Mouse (Mus musculus): ENCODE results near the gene Nupl1. TPM values are rescaled to one million over a fixed set of nuclear protein-coding genes. Genes with fewer than 3 reads are reported as not detected.

The Nupl1 gene
- total and polyA plus RNA-seq, 2 experiments from 2014 or later: not detected

DNA sequence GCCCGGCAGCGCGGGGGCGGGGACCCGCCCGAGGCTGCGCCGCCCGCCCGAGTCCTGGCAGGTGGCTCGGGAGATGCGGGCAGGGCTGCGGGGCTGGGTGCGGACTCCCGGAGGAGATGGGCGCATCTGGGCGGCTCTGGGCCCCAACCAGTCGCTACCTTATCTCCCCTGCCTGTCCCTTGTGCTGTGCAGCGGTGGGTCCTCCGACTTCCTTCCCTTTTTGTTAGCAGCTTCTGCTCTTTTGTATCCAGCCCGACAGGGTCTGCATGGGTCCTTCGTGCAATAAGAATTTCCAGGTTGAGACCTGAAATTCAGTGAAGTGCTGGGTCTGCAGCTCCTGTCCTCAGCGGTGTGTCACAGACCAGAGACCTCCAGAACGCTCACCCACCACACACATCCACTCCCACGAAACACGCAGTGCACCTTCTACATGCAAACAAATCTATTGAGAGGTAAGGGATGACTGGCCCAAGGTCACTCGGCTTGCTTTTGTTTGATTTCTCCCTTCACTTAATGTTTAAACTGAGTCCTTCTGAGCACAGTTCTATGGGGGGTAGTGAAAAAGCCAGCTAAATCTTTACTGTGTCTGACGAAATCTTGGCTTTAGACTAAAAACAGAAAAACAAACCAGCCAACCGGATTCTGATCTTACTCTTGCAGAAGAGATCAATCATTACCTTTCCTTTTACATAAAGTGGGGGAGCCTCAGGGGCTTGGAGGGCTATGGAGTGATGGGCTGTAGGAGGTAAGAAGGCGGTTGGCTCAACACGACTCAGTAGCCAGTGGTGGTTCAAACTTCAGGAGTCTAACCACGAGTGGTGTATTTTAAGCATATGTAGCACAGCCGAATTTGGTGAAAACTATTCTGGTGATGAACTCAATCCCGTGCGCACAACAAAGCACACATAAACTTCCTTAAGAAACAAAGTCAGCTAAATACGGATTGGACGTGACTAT lies 73.3 kb downstream of the Nupl1 start:
- Histone ChIP-seq H3K4me2 (ENCODE audit: low read depth) (peak overlapping the region; percentile 86), H3K4me3 (ENCODE audit: low read depth, low read length) (peak overlapping the region; percentile 61), H3K9ac (peak overlapping the region; percentile 85), H3K9me3 (ENCODE audit: low read length) (no peaks in the 10 kb centered on the region), H3K4me1 (ENCODE audit: insufficient read depth) (peaks cover 7% of the 10 kb centered on the region; the same call in 1 of the 2 replicates), H3K36me3 (ENCODE audit: insufficient read depth) (0 out of 2 replicates have a peak, but pooled peaks cover 4% of the 10 kb centered on the region), H3K27me3 (ENCODE audit: insufficient read depth, low read length) (no peaks in the 10 kb centered on the region), H3K27ac (ENCODE audit: low read depth, low read length) (peak overlapping the region; percentile 87)
- TF ChIP-seq CTCF (IDR thresholded peaks at IDR 0.05; ENCODE audit: low read depth): no peak
- ATAC-seq: peak; percentile 54
- DNase-seq: peak; percentile 57
- 19% methylated on average over 32 of the region's 37 CpGs for WGBS

- Histone ChIP-seq H3K4me1 (ENCODE audit: insufficient read depth) (peaks cover 7% of the 10 kb centered on the region; the same call in 1 of the 2 replicates), H3K4me2 (ENCODE audit: low read depth) (peak overlapping the region; percentile 86), H3K27me3 (ENCODE audit: insufficient read depth, low read length) (no peaks in the 10 kb centered on the region), H3K4me3 (ENCODE audit: low read depth, low read length) (peak overlapping the region; percentile 61), H3K27ac (ENCODE audit: low read depth, low read length) (peak overlapping the region; percentile 87), H3K9me3 (ENCODE audit: low read length) (no peaks in the 10 kb centered on the region), H3K36me3 (ENCODE audit: insufficient read depth) (0 out of 2 replicates have a peak, but pooled peaks cover 4% of the 10 kb centered on the region), H3K9ac (peak overlapping the region; percentile 85)
- TF ChIP-seq CTCF (IDR thresholded peaks at IDR 0.05; ENCODE audit: low read depth): no peak
- 3% methylated on average over 72 of the region's 84 CpGs for WGBS
- peak; percentile 86 for ATAC-seq
- peak; percentile 88 for DNase-seq
Measured at GRCm38 (mm10) chr14:60176891-60177613, 74.2 kb downstream of the Nupl1 start.

DNA sequence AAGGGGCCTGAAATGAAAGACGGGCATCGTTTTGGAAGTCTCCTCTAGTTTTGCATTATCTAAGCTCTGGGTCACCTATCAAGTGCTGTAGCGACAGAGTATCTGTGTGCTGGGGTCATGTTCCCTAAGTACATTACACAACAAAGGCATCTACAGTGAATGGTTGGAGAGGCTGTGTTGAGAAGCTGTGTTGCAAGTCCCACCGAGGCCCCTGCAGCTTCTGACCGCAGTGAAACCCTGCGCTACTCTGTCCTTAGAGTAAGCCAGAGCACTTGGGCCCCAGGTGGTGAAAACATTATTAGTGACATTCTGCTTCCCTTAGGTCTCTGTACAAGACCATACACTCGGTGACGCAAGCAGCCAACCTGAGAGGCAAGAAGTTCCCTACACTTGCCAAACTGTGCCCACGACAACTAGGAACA lies 74.8 kb downstream of the Nupl1 start:
- Histone ChIP-seq H3K9ac (peak overlapping the region; percentile 85), H3K4me3 (ENCODE audit: low read depth, low read length) (peak overlapping the region; percentile 61), H3K36me3 (ENCODE audit: insufficient read depth) (0 out of 2 replicates have a peak, but pooled peaks cover 4% of the 10 kb centered on the region), H3K27ac (ENCODE audit: low read depth, low read length) (peak overlapping the region; percentile 87; the same call in 1 of the 2 replicates), H3K27me3 (ENCODE audit: insufficient read depth, low read length) (no peaks in the 10 kb centered on the region), H3K4me2 (ENCODE audit: low read depth) (peak overlapping the region; percentile 86), H3K4me1 (ENCODE audit: insufficient read depth) (peaks cover 7% of the 10 kb centered on the region; the same call in 1 of the 2 replicates), H3K9me3 (ENCODE audit: low read length) (no peaks in the 10 kb centered on the region)
- DNase-seq: no peak
- no peak for TF ChIP-seq CTCF (IDR thresholded peaks at IDR 0.05; ENCODE audit: low read depth)
- 30% methylated on average over 9 of the region's 9 CpGs for WGBS
- ATAC-seq: no peak; the same call in 1 of the 2 replicates

GRCm38 (mm10) chr14:60172286-60173055 lies 78.8 kb downstream of the Nupl1 start:
- no peaks in the 10 kb centered on the region for H3K36me3 ChIP-seq (ENCODE audit: insufficient read depth)
- 54% methylated on average over 12 of the region's 12 CpGs for WGBS
- H3K4me1 ChIP-seq (ENCODE audit: insufficient read depth): no peaks in the 10 kb centered on the region
- DNase-seq (no peak), ATAC-seq (no peak)
- H3K4me2 ChIP-seq (ENCODE audit: low read depth): no peak overlapping the region
- no peak overlapping the region for H3K27ac ChIP-seq (ENCODE audit: low read depth, low read length)
- no peak overlapping the region for H3K4me3 ChIP-seq (ENCODE audit: low read depth, low read length)
- no peak overlapping the region for H3K9ac ChIP-seq
- H3K27me3 ChIP-seq (ENCODE audit: insufficient read depth, low read length): no peaks in the 10 kb centered on the region
- no peaks in the 10 kb centered on the region for H3K9me3 ChIP-seq (ENCODE audit: low read length)
- TF ChIP-seq CTCF (IDR thresholded peaks at IDR 0.05; ENCODE audit: low read depth): no peak

DNA sequence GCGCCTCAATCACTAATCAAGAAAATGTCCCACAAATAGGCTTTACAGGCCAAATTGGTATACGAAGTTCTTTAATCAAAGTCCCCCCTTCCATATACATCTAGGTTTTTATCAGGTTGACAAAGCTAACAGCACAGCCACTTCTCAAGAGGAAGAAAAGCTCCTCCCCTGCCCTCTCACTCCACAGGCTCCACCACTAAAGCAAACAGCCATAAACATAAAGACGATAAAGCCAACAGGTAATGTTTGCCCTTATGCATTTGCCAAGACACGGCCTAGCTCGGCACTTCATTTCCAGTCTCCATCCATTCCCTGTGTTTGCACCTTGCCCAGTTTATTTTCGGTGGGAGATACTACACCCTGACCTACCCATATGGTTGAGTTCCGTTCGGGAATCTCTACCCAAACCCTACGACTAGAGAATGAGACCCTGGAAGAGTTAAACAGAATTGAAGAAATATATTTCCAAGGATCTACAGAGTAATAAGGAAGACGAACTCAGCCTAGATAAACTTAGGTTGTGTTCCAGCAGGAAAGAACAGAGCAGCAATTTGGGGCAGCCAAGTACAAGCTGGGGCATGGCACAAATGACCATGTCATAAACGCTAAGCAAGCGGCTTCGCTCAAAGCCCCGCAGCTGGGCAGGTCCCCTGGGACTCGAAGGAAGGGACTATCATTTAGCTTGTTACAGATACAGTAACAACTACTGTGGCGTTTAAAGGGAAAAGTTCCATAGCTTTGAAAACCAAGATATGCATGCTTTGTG lies 80.2 kb downstream of the Nupl1 start:
- H3K9ac ChIP-seq: no peak overlapping the region
- 85% methylated on average over 16 of the region's 16 CpGs for WGBS
- no peaks in the 10 kb centered on the region for H3K27me3 ChIP-seq (ENCODE audit: insufficient read depth, low read length)
- H3K36me3 ChIP-seq (ENCODE audit: insufficient read depth): no peaks in the 10 kb centered on the region
- no peak overlapping the region for H3K4me2 ChIP-seq (ENCODE audit: low read depth)
- H3K9me3 ChIP-seq (ENCODE audit: low read length): no peaks in the 10 kb centered on the region
- H3K4me1 ChIP-seq (ENCODE audit: insufficient read depth): no peaks in the 10 kb centered on the region
- DNase-seq (no peak), ATAC-seq (no peak)
- no peak overlapping the region for H3K4me3 ChIP-seq (ENCODE audit: low read depth, low read length)
- no peak overlapping the region for H3K27ac ChIP-seq (ENCODE audit: low read depth, low read length)
- no peak for TF ChIP-seq CTCF (IDR thresholded peaks at IDR 0.05; ENCODE audit: low read depth)

GRCm38 (mm10) chr14:60163367-60163766 lies 87.9 kb downstream of the Nupl1 start:
- TF ChIP-seq CTCF (IDR thresholded peaks at IDR 0.05; ENCODE audit: low read depth): no peak
- Histone ChIP-seq H3K27me3 (ENCODE audit: insufficient read depth, low read length) (no peaks in the 10 kb centered on the region), H3K4me1 (ENCODE audit: insufficient read depth) (no peaks in the 10 kb centered on the region), H3K27ac (ENCODE audit: low read depth, low read length) (no peak overlapping the region), H3K4me2 (ENCODE audit: low read depth) (no peak overlapping the region), H3K9ac (no peak overlapping the region), H3K9me3 (ENCODE audit: low read length) (no peaks in the 10 kb centered on the region), H3K36me3 (ENCODE audit: insufficient read depth) (no peaks in the 10 kb centered on the region), H3K4me3 (ENCODE audit: low read depth, low read length) (no peak overlapping the region)
- 89% methylated on average over 3 of the region's 3 CpGs for WGBS
- DNase-seq: no peak
- no peak for ATAC-seq
